Mouse (Mus musculus) CH12.LX (cell line): ENCODE measurements around the gene Diras2. TPM values are rescaled to one million over a fixed set of nuclear protein-coding genes. Genes with fewer than 3 reads are reported as not detected.
"Not testable (repeated sequence)": the region's sequence is repeated elsewhere in the genome, so short reads cannot be mapped to it uniquely, and the experiment has no call there.

Experiments
- DNase-seq: peaks from one replicate; pipeline ENCODE4 v3.0.0-alpha.2; 2013; ENCODE audit errors: extremely low read depth
- H3K27ac ChIP-seq: 2 replicates; pipeline ENCODE4 v1.5.1; 2012; ENCODE audit warnings: low read depth, mild to moderate bottlenecking, control low read depth, moderate library complexity; ENCODE audit not compliant: insufficient read depth
- H3K27me3 ChIP-seq: replicated peaks from 2 replicates; pipeline ENCODE3; 2012; ENCODE audit warnings: inconsistent platforms
- H3K36me3 ChIP-seq, 2 experiments: replicated peaks in 1 of 2; 2 replicates each; pipeline versions ENCODE3 to v1.6.1; 2012; ENCODE audit warnings: inconsistent platforms in 1 of 2, low read length in 1 of 2, mild to moderate bottlenecking in 1 of 2, mixed read lengths in 1 of 2, moderate library complexity in 1 of 2; ENCODE audit not compliant: control insufficient read depth in 1 of 2, insufficient read depth in 1 of 2
- H3K4me1 ChIP-seq, 2 experiments: 2 replicates each; pipeline ENCODE4 v1.6.1; 2012; ENCODE audit warnings: inconsistent platforms in 1 of 2, moderate library complexity in 1 of 2; ENCODE audit not compliant: insufficient read depth in 2 of 2, control insufficient read depth in 1 of 2
- H3K4me2 ChIP-seq: 2 replicates; pipeline ENCODE4 v1.6.1; 2012; ENCODE audit warnings: low read depth, mild to moderate bottlenecking, control low read depth; ENCODE audit not compliant: poor library complexity, insufficient read depth, severe bottlenecking
- H3K4me3 ChIP-seq, 3 experiments: fragments of 150-350 bp in 1 of 3; sonication (generic) in 1 of 3; replicated peaks in 1 of 3; 2 replicates each; pipeline versions ENCODE3 to v1.5.1; 2011 to 2012; ENCODE audit warnings: low read depth in 2 of 3, low read length in 2 of 3, mild to moderate bottlenecking in 2 of 3, moderate library complexity in 2 of 3, control low read depth in 1 of 3, improper control_type of control experiment in 1 of 3, inconsistent platforms in 1 of 3, mixed read lengths in 1 of 3; ENCODE audit not compliant: poor library complexity in 1 of 3
- H3K79me2 ChIP-seq: replicated peaks from 2 replicates; pipeline ENCODE4 v1.6.1; 2012; ENCODE audit warnings: mild to moderate bottlenecking, moderate library complexity; ENCODE audit not compliant: control insufficient read depth, poor library complexity, insufficient read depth, severe bottlenecking; ENCODE audit errors: extremely low read depth
- H3K9ac ChIP-seq: 2 replicates; pipeline ENCODE4 v1.6.1; 2012; ENCODE audit warnings: low read depth, mild to moderate bottlenecking, control low read depth, moderate library complexity; ENCODE audit not compliant: insufficient read depth
- H3K9me3 ChIP-seq: replicated peaks from 2 replicates; pipeline ENCODE3; 2012; ENCODE audit warnings: low read length, inconsistent platforms, mixed read lengths
- CHD1 ChIP-seq: IDR thresholded peaks from 2 replicates; pipeline ENCODE4 v1.6.1; 2012; ENCODE audit warnings: low read depth, low read length, improper control_type of control experiment, inconsistent platforms
- CHD2 ChIP-seq: IDR thresholded peaks from 2 replicates; pipeline ENCODE4 v1.6.1; 2011; ENCODE audit warnings: low read length, improper control_type of control experiment
- E2F4 ChIP-seq: IDR thresholded peaks from 2 replicates; pipeline ENCODE4 v1.6.1; 2011; ENCODE audit warnings: low read depth, low read length, improper control_type of control experiment; ENCODE audit not compliant: insufficient replicate concordance
- GABPA ChIP-seq: IDR thresholded peaks from 2 replicates; pipeline ENCODE4 v1.6.1; 2012; ENCODE audit warnings: low read depth, low read length, improper control_type of control experiment, inconsistent platforms; ENCODE audit not compliant: insufficient replicate concordance
- HCFC1 ChIP-seq: IDR thresholded peaks from 2 replicates; pipeline ENCODE4 v1.6.1; 2012; ENCODE audit warnings: low read depth, mild to moderate bottlenecking, inconsistent platforms, low read length, improper control_type of control experiment
- JUN ChIP-seq: IDR thresholded peaks from 2 replicates; pipeline ENCODE4 v1.6.1; 2011; ENCODE audit warnings: low read depth, mild to moderate bottlenecking, low read length, improper control_type of control experiment, moderate library complexity; ENCODE audit not compliant: insufficient read depth
- MAFK ChIP-seq: IDR thresholded peaks from 2 replicates; pipeline ENCODE4 v1.6.1; 2011; ENCODE audit warnings: low read length, improper control_type of control experiment; ENCODE audit not compliant: insufficient replicate concordance
- MAX ChIP-seq: IDR thresholded peaks from 2 replicates; pipeline ENCODE4 v1.6.1; 2011; ENCODE audit warnings: low read length, improper control_type of control experiment
- MEF2A ChIP-seq: IDR thresholded peaks from 2 replicates; pipeline ENCODE4 v1.6.1; 2014; ENCODE audit warnings: low read depth, mild to moderate bottlenecking, inconsistent platforms, low read length, improper control_type of control experiment, borderline replicate concordance
- MYC ChIP-seq: IDR thresholded peaks from 2 replicates; pipeline ENCODE4 v1.6.1; 2011; ENCODE audit warnings: low read depth, mild to moderate bottlenecking, improper control_type of control experiment, low read length
- NELFE ChIP-seq: IDR thresholded peaks from 2 replicates; pipeline ENCODE4 v1.6.1; 2011; ENCODE audit warnings: low read depth, low read length, improper control_type of control experiment
- PAX5 ChIP-seq: IDR thresholded peaks from 2 replicates; pipeline ENCODE4 v1.6.1; 2012; ENCODE audit warnings: low read length, inconsistent platforms, mixed read lengths
- RAD21 ChIP-seq: IDR thresholded peaks from 2 replicates; pipeline ENCODE4 v1.6.1; 2011; ENCODE audit warnings: low read depth, mild to moderate bottlenecking, low read length, improper control_type of control experiment, moderate library complexity
- TBP ChIP-seq: conservative IDR thresholded peaks from 2 replicates; pipeline ENCODE4 v1.6.1; 2011; ENCODE audit warnings: low read depth, low read length, improper control_type of control experiment
- TCF12 ChIP-seq: IDR thresholded peaks from 2 replicates; pipeline ENCODE4 v1.6.1; 2014; ENCODE audit warnings: low read depth, mild to moderate bottlenecking, inconsistent platforms, low read length, improper control_type of control experiment
- UBTF ChIP-seq: IDR thresholded peaks from 2 replicates; pipeline ENCODE4 v1.6.1; 2012; ENCODE audit warnings: low read depth, mild to moderate bottlenecking, inconsistent platforms, low read length, improper control_type of control experiment, moderate library complexity
- USF1 ChIP-seq: IDR thresholded peaks from 2 replicates; pipeline ENCODE4 v1.6.1; 2014; ENCODE audit warnings: low read depth, mild to moderate bottlenecking, inconsistent platforms, low read length, improper control_type of control experiment
- USF2 ChIP-seq: conservative IDR thresholded peaks from 2 replicates; pipeline ENCODE4 v1.6.1; 2011; ENCODE audit warnings: low read depth, low read length, improper control_type of control experiment
- ZKSCAN1 ChIP-seq: IDR thresholded peaks from 2 replicates; pipeline ENCODE4 v1.6.1; 2012; ENCODE audit warnings: low read depth, inconsistent platforms, low read length, improper control_type of control experiment, borderline replicate concordance
- ZMIZ1 ChIP-seq: IDR thresholded peaks from 2 replicates; pipeline ENCODE4 v1.6.1; 2012; ENCODE audit warnings: low read depth, mild to moderate bottlenecking, inconsistent platforms, low read length, improper control_type of control experiment
- dilution Hi-C: fragments of 300-500 bp; cut with MboI; formaldehyde crosslinking; loops from 2 replicates; pipeline ENCODE4 v1.14.3; 2020; ENCODE audit warnings: low sequenced_read_pairs; ENCODE audit not compliant: extremely low pct_unique_long_range_greater_than_20kb, extremely low pct_ligation_motif_present
- in situ Hi-C: fragments of 300-500 bp; cut with MboI; formaldehyde crosslinking; loops from 3 replicates; pipeline ENCODE4 v1.14.3; 2019; ENCODE audit warnings: low sequenced_read_pairs, low pct_ligation_motif_present, low pct_unique_long_range_greater_than_20kb, mixed read lengths
- polyA plus RNA-seq: library from polyadenylated mRNA; unstranded; fragments of >175 nt; gene quantifications from 2 replicates; pipeline ENCODE4 v1.2.1, GENCODE M21; 2012; ENCODE audit warnings: low read depth; ENCODE audit not compliant: insufficient read length
- total RNA-seq, 2 experiments: library from RNA; depleted of rRNA; stranded (reverse); fragments of 300-350 nt in 1 of 2; fragments of >200 nt in 1 of 2; gene quantifications; 2 replicates each; pipeline ENCODE4 v1.2.3; 2012 to 2014

The Diras2 gene
- total and polyA plus RNA-seq, 3 experiments: 2.8 to 8.5 (median 3.9) TPM

DNA sequence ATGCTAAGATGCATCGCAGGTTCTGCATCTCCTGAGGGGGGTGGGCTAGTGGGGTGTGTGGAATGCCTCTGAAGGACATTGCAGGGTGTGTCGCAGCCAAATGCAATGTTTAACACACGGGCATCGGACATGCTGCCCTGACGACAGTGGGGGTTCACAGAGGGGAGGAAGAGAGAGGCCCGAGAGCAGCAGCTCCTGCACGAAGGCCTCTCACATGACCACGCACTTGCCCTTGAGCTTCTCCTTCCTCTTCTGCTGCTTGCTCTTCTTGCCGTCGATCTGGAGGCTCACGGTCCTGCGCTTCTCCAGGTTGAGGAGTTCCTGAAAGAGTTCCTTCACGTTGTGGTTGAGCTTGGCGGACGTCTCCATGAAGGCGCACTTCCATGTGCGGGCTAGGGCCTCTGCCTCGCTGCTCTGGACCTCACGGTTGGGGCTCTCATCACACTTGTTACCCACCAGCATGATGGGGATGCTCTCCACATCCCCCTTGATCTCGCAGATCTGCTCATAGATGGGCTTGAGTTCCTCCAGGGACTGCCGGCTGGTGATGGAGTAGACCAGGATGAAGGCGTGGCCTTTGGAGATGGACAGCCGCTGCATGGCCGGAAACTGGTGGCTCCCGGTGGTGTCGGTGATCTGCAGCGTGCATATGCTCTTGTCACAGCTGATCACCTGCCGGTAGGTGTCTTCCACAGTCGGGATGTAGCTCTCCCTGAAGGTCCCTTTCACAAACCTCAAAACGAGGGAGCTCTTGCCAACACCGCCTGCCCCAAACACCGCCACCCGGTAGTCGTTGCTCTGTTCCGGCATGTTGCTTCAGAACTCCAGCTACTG lies 23.4 kb downstream of the Diras2 start:
- Histone ChIP-seq H3K79me2 (peaks cover 4% of the 10 kb centered on the region; the same call in 1 of the 2 replicates), H3K4me1 (peaks cover 0 to 3% of the 10 kb centered on the region in 2 experiments; a peak in 1 of 4 replicates), H3K4me3 (no peak overlapping the region), H3K4me2 (no peak overlapping the region), H3K27ac (no peak overlapping the region), H3K9me3 (no peaks in the 10 kb centered on the region), H3K9ac (no peak overlapping the region), H3K36me3 (peaks cover 12 to 20% of the 10 kb centered on the region in 2 experiments), H3K27me3 (no peaks in the 10 kb centered on the region)
- dilution Hi-C loops (no loop called here), in situ Hi-C loops (no loop called here)
- DNase-seq: no peak
- TF ChIP-seq ZKSCAN1 (no peak), RAD21 (no peak), MAX (no peak), CHD1 (no peak), MYC (no peak), USF2 (no peak), TBP (no peak), TCF12 (no peak), ZMIZ1 (no peak), CHD2 (no peak), HCFC1 (no peak), MEF2A (no peak), E2F4 (no peak), UBTF (no peak), JUN (no peak), USF1 (no peak), GABPA (no peak), NELFE (no peak), PAX5 (no peak)

DNA sequence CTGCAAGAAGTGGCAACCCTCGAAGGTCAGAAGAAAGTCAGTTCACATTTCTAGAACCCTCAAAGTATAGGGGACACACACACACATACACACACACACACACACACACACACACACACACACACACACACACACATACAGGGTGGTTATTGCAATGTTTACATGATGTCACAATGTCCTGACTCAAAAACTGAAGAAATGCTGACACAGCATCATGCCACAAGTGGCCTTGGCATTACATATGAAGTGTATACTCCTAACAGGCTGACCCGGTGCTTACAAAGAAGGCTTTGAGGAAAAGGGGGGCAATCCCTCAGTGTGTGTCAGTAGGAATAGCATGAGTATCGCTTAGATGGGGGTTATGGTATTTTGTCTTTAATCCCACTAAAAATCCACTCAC lies 24.3 kb downstream of the Diras2 start:
- DNase-seq, H3K4me3 ChIP-seq, in situ Hi-C loops, H3K9me3 ChIP-seq, H3K9ac ChIP-seq, H3K27me3 ChIP-seq, H3K79me2 ChIP-seq, H3K4me1 ChIP-seq, dilution Hi-C loops, H3K4me2 ChIP-seq, H3K27ac ChIP-seq: not testable (repeated sequence)
- H3K36me3 ChIP-seq: peaks cover 12 to 20% of the 10 kb centered on the region in 2 experiments
- peak; percentile 84; the same call in 1 of the 2 replicates for TF ChIP-seq MAFK

DNA sequence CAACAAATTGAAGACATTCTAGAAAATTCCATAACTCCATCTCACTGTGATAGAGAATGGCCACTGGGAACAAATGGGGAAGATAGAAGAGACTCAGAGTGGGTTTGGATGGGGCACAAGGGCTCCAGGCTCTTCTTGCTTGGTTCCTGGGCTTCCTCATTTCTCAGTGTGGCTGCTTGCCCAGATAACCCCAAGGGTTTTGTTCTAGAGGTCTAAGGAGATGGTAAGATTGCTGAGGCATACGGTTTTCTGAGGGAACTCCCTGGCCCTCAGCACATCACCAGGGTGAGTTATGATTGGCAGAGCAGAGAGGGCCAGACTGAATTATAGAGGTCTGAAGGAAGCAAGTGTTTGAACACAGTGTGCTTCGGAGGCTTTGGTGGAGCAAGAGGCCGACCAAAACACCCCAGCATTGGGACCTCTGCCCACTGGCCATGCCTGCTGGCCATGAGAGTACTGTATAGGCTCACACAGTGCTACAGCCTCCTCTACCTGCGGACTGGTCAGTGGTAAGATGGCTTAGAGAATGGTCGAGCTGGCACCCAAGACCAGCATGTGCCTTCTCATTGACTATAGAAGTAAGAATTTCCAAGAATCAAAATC lies 25.3 kb downstream of the Diras2 start:
- dilution Hi-C loops, H3K9ac ChIP-seq, H3K27me3 ChIP-seq, H3K4me3 ChIP-seq, H3K27ac ChIP-seq, H3K9me3 ChIP-seq, H3K4me2 ChIP-seq, DNase-seq, H3K4me1 ChIP-seq, H3K79me2 ChIP-seq, in situ Hi-C loops: not testable (repeated sequence)
- H3K36me3 ChIP-seq: peaks cover 12 to 20% of the 10 kb centered on the region in 2 experiments
